In genomic region chr2:126006088-126006487, GRCm38 (mm10) we compare ENCODE assay signal across 8 mouse cellular contexts. TPM values are rescaled to one million over a fixed set of nuclear protein-coding genes. Genes with fewer than 3 reads are reported as not detected.
A peak's percentile ranks its signal among the peaks of the same experiment; 100 is the strongest.
DNase-seq lines count a peak whose midpoint lies in the region; ATAC-seq and TF ChIP-seq lines count a peak whose summit lies in the region.

No protein-coding gene starts in this region.

- H3K27me3 ChIP-seq in kidney, postnatal 0 days (ENCODE audit: insufficient read depth, low read length), result no peaks in the 10 kb centered on the region
- no peaks in the 10 kb centered on the region for H3K27me3 ChIP-seq in liver, adult 2 months (ENCODE audit: control insufficient read depth, insufficient read depth, low read length)

- H3K79me2 ChIP-seq in liver, adult 2 months (ENCODE audit: control insufficient read depth, insufficient read depth, low read length), result no peaks in the 10 kb centered on the region

- H3K4me3 ChIP-seq in kidney, postnatal 0 days (replicated peaks; ENCODE audit: low read depth, low read length), result no peak overlapping the region
- H3K4me3 ChIP-seq in liver, adult 2 months (ENCODE audit: insufficient read depth, low read depth, low read length), result no peak overlapping the region

- WGBS in kidney, postnatal 0 days, result 45% methylated on average over 3 of the region's 3 CpGs
- 38% methylated on average over 3 of the region's 3 CpGs for WGBS in liver, adult 2 months

- no peaks in the 10 kb centered on the region for H3K9me3 ChIP-seq in kidney, postnatal 0 days (replicated peaks; ENCODE audit: low read length)

- TF ChIP-seq POLR2A in liver, adult 2 months (IDR thresholded peaks at IDR 0.05; ENCODE audit: extremely low read depth, insufficient read depth, low read length), result no peak

- no peak overlapping the region for H3K4me2 ChIP-seq in kidney, postnatal 0 days (ENCODE audit: low read length)

- no peak for ATAC-seq in kidney, postnatal 0 days (replicated peaks; ENCODE audit: low FRiP score, low read depth)

- no peak overlapping the region for H3K9ac ChIP-seq in kidney, postnatal 0 days (ENCODE audit: low read depth, low read length)
- no peak overlapping the region for H3K9ac ChIP-seq in liver, adult 2 months (ENCODE audit: low read depth, low read length)

- intact Hi-C loops in gastrocnemius, postnatal 36 days (cut with DNase I), result loop anchor here (5.0 to 10.0 kb wide), 3 partner anchors 111 to 509 kb away; no protein-coding TSS in a partner anchor

- no peaks in the 10 kb centered on the region for H3K36me3 ChIP-seq in kidney, postnatal 0 days (ENCODE audit: insufficient read depth, low read length)
- no peaks in the 10 kb centered on the region for H3K36me3 ChIP-seq in liver, adult 2 months (ENCODE audit: control insufficient read depth, insufficient read depth, low read length)

- H3K4me1 ChIP-seq in kidney, postnatal 0 days (replicated peaks; ENCODE audit: insufficient read depth, low read length), result no peaks in the 10 kb centered on the region
- no peaks in the 10 kb centered on the region for H3K4me1 ChIP-seq in liver, adult 2 months (ENCODE audit: control insufficient read depth, insufficient read depth, low read length)

- peak; percentile 75 for TF ChIP-seq CTCF in kidney, postnatal 0 days (IDR thresholded peaks at IDR 0.05; ENCODE audit: low read depth)
- TF ChIP-seq CTCF in liver, adult 2 months (IDR thresholded peaks at IDR 0.05; ENCODE audit: low read depth, low read length), result peak; percentile 56

- peak; percentile 19 to 50 for DNase-seq in urinary bladder, adult 18-20 months (ENCODE audit: low spot score in 2 of 2)
- DNase-seq in urinary bladder, adult 2 months (ENCODE audit: low spot score), result no peak
- peak; percentile 43 to 49 for DNase-seq in cerebellum, postnatal 36 days
- DNase-seq in gastrocnemius, postnatal 36 days, result peak; percentile 23 to 25
- DNase-seq in kidney, postnatal 0 days (ENCODE audit: low spot score), result peak; percentile 52
- DNase-seq in liver, adult 2 months (ENCODE audit: extremely low read depth, low read depth, low spot score), result peak; percentile 33
- DNase-seq in neural tube, embryonic 10.5 days (ENCODE audit: extremely low spot score, low spot score), result peak; percentile 50
- peak; percentile 16 for DNase-seq in telencephalon, adult 2 months (ENCODE audit: low read depth, low spot score)

- H3K27ac ChIP-seq in kidney, postnatal 0 days, result no peak overlapping the region
- H3K27ac ChIP-seq in liver, adult 2 months (replicated peaks; ENCODE audit: insufficient read depth, low read depth, low read length), result no peak overlapping the region

RNA-seq across cellular contexts. Expression of gene Fgf7, which starts 28.4 kb away (rescaled TPM):
- 26.8 and 30.9 TPM in 2 replicates for polyA plus RNA-seq in urinary bladder, adult 2 months (2012; rRNA removed)
- total RNA-seq in gastrocnemius, postnatal 36 days (2021), result 1 to 10 TPM; 2.0 to 3.0 TPM
- polyA plus RNA-seq in kidney, postnatal 0 days (2015; fragmentation: Nextera tagmentation; extraction: Ambion mirVana), result 0.31 and 0.41 TPM in 2 replicates
- total RNA-seq in liver, adult 2 months (2014; rRNA removed), result 0.07 TPM in 1 of 2 replicates, not detected in the other
- polyA plus RNA-seq in liver, adult 2 months (2012; rRNA removed), result not detected in 2 replicates

Comparison
In these comparisons a context has a peak if more than half of its experiments do, and no peak if none do; other contexts are left out.
1. RNA of gene Fgf7, which starts 28.4 kb away (polyA plus RNA-seq): 26.8 to 30.9 TPM in urinary bladder, adult 2 months; 0.31 to 0.41 TPM in kidney, postnatal 0 days and not detected in liver, adult 2 months; every median in the first group is over 10 times any median in the second.